In genomic region chr3:121307532-121308234, GRCm38 (mm10) we compare ENCODE assay signal across 9 mouse cellular contexts. TPM values are rescaled to one million over a fixed set of nuclear protein-coding genes. Genes with fewer than 3 reads are reported as not detected.
DNase-seq lines count a peak whose midpoint lies in the region; ATAC-seq and TF ChIP-seq lines count a peak whose summit lies in the region.
"Had no signal": no experiment of that assay in that cellular context is flagged by ENCODE, and none has a peak within 500 bp of the region (broad histone marks: within the 10 kb centered on the region; RNA-seq: fewer than 3 reads in every experiment).

No protein-coding gene starts in this region.

- no peaks in the 10 kb centered on the region for H3K27me3 ChIP-seq in G1E (ENCODE audit: insufficient read depth, low read length)
- H3K27me3 ChIP-seq in forebrain, embryonic 15.5 days = no peaks in the 10 kb centered on the region
- H3K27me3 ChIP-seq in hindbrain, embryonic 10.5 days (ENCODE audit: insufficient read depth, poor library complexity, severe bottlenecking) = no peaks in the 10 kb centered on the region
- no peaks in the 10 kb centered on the region for H3K27me3 ChIP-seq in lung, embryonic 15.5 days

- H3K9ac ChIP-seq in forebrain, embryonic 15.5 days (replicated peaks) = no peak overlapping the region
- no peak overlapping the region for H3K9ac ChIP-seq in lung, embryonic 15.5 days

- H3K9me3 ChIP-seq in G1E (replicated peaks) = no peaks in the 10 kb centered on the region
- no peaks in the 10 kb centered on the region for H3K9me3 ChIP-seq in forebrain, embryonic 15.5 days
- no peaks in the 10 kb centered on the region for H3K9me3 ChIP-seq in hindbrain, embryonic 10.5 days
- H3K9me3 ChIP-seq in lung, embryonic 15.5 days = no peaks in the 10 kb centered on the region

- no peak overlapping the region for H3K27ac ChIP-seq in forebrain, embryonic 15.5 days (replicated peaks)
- H3K27ac ChIP-seq in hindbrain, embryonic 10.5 days = 0 out of 2 replicates have a peak overlapping the region, but pooled peaks have one; percentile 67
- H3K27ac ChIP-seq in lung, embryonic 15.5 days = no peak overlapping the region
- H3K27ac ChIP-seq: macrophage had no signal

- no peak overlapping the region for H3K4me3 ChIP-seq in G1E (ENCODE audit: low read depth, low read length)
- H3K4me3 ChIP-seq in forebrain, embryonic 15.5 days = no peak overlapping the region
- no peak overlapping the region for H3K4me3 ChIP-seq in hindbrain, embryonic 10.5 days
- no peak overlapping the region for H3K4me3 ChIP-seq in lung, embryonic 15.5 days

- peaks cover 30% of the 10 kb centered on the region for H3K36me3 ChIP-seq in G1E (replicated peaks)
- H3K36me3 ChIP-seq in forebrain, embryonic 15.5 days = no peaks in the 10 kb centered on the region
- peaks cover 7% of the 10 kb centered on the region for H3K36me3 ChIP-seq in hindbrain, embryonic 10.5 days
- no peaks in the 10 kb centered on the region for H3K36me3 ChIP-seq in lung, embryonic 15.5 days

- 76% methylated on average over 7 of the region's 7 CpGs for WGBS in forebrain, embryonic 15.5 days
- 78% methylated on average over 7 of the region's 7 CpGs for WGBS in hindbrain, embryonic 10.5 days
- WGBS in lung, embryonic 15.5 days = 75% methylated on average over 7 of the region's 7 CpGs

- peak; percentile 71 for ATAC-seq in G1E (ENCODE audit: extremely low read depth, insufficient number of reproducible peaks, low FRiP score, poor library complexity, severe bottlenecking)
- ATAC-seq in forebrain, embryonic 15.5 days (replicated peaks) = peak; percentile 81
- ATAC-seq in lung, embryonic 15.5 days (ENCODE audit: borderline replicate concordance, extremely low read depth, low FRiP score, low TSS enrichment) = peak; percentile 79; the same call in 1 of the 2 replicates

- no peak overlapping the region for H3K4me2 ChIP-seq in forebrain, embryonic 15.5 days (replicated peaks)
- H3K4me2 ChIP-seq in lung, embryonic 15.5 days = no peak overlapping the region

- peaks cover 13% of the 10 kb centered on the region; the same call in 1 of the 2 replicates for H3K4me1 ChIP-seq in G1E (ENCODE audit: insufficient read depth, low read depth, low read length)
- no peaks in the 10 kb centered on the region for H3K4me1 ChIP-seq in forebrain, embryonic 15.5 days
- H3K4me1 ChIP-seq in hindbrain, embryonic 10.5 days (replicated peaks) = no peaks in the 10 kb centered on the region
- no peaks in the 10 kb centered on the region for H3K4me1 ChIP-seq in lung, embryonic 15.5 days

- TF ChIP-seq CTCF in G1E (IDR thresholded peaks at IDR 0.05; ENCODE audit: low read depth, low read length) = peak; percentile 98

- DNase-seq in G1E (ENCODE audit: low spot score) = peak; percentile 52
- DNase-seq in cerebellum, adult 11 months = peak; percentile 63
- DNase-seq in hindbrain, embryonic 10.5 days (ENCODE audit: low spot score) = peak; percentile 77
- peak; percentile 66 to 82 for DNase-seq in layer of hippocampus, adult 8-10 months (ENCODE audit: low spot score in 2 of 2)
- DNase-seq in ovary, postnatal 10 days (ENCODE audit: low spot score) = peak; percentile 45
- peak; percentile 80 for DNase-seq in thymus, postnatal 0 days (ENCODE audit: low spot score)

RNA-seq across cellular contexts. Expression of gene Alg14, which starts 16.1 kb away (rescaled TPM):
- total RNA-seq in G1E (2014; fragmentation: Nextera tagmentation) (29.9 and 44.2 TPM in 2 replicates), G1E (2017) (9.2 and 9.4 TPM in 2 replicates)
- 3.5 and 6.2 TPM in 2 replicates for polyA plus RNA-seq in G1E (2012)
- polyA plus RNA-seq in forebrain, embryonic 15.5 days (2015; fragmentation: Nextera tagmentation; extraction: Ambion mirVana) = 28.9 and 34.5 TPM in 2 replicates
- polyA plus RNA-seq in hindbrain, embryonic 10.5 days (2016; fragmentation: Nextera tagmentation; extraction: Ambion mirVana) = 35.5 and 41.5 TPM in 2 replicates
- total RNA-seq in layer of hippocampus, adult 8-10 months (2022) = 10 to 100 TPM; 11.3 to 14.0 (median 12.9) TPM
- 44.5 and 46.0 TPM in 2 replicates for polyA plus RNA-seq in lung, embryonic 15.5 days (2015; fragmentation: Nextera tagmentation; extraction: Ambion mirVana)
- polyA plus RNA-seq in thymus, postnatal 0 days (2015; fragmentation: Nextera tagmentation; extraction: Ambion mirVana) = 24.3 and 28.1 TPM in 2 replicates

RNA-seq across cellular contexts. Expression of gene Tmem56, which starts 24.8 kb away (rescaled TPM):
- total RNA-seq in G1E (2014; fragmentation: Nextera tagmentation) (88.9 and 91.0 TPM in 2 replicates), G1E (2017) (33.6 and 34.1 TPM in 2 replicates)
- polyA plus RNA-seq in G1E (2012) = 6.7 TPM in 2 replicates
- polyA plus RNA-seq in forebrain, embryonic 15.5 days (2015; fragmentation: Nextera tagmentation; extraction: Ambion mirVana) = 2.7 and 3.3 TPM in 2 replicates
- 0.84 and 1.1 TPM in 2 replicates for polyA plus RNA-seq in hindbrain, embryonic 10.5 days (2016; fragmentation: Nextera tagmentation; extraction: Ambion mirVana)
- 10 to 100 TPM; 27.8 to 41.1 (median 33.5) TPM for total RNA-seq in layer of hippocampus, adult 8-10 months (2022)
- 0.36 and 0.40 TPM in 2 replicates for polyA plus RNA-seq in lung, embryonic 15.5 days (2015; fragmentation: Nextera tagmentation; extraction: Ambion mirVana)
- 0.24 and 0.35 TPM in 2 replicates for polyA plus RNA-seq in thymus, postnatal 0 days (2015; fragmentation: Nextera tagmentation; extraction: Ambion mirVana)
- polyA plus RNA-seq: macrophage had no signal
